Mouse (Mus musculus): ENCODE data around the gene C3ar1. TPM values are rescaled to one million over a fixed set of nuclear protein-coding genes. Genes with fewer than 3 reads are reported as not detected.
A peak's percentile ranks its signal among the peaks of the same experiment; 100 is the strongest.

The C3ar1 gene
- 1.4 and 2.1 TPM in 2 replicates for total RNA-seq (2021)
- long read RNA-seq, experiment 1, full-length matches to known transcripts: 2 of 2 reads
- long read RNA-seq, experiment 1, partial matches to known transcripts: 0 of 2 reads
- long read RNA-seq, experiment 1, other reads (novel, unspliced or antisense): 0 of 2 reads
- long read RNA-seq, experiment 2: 0 reads

DNA sequence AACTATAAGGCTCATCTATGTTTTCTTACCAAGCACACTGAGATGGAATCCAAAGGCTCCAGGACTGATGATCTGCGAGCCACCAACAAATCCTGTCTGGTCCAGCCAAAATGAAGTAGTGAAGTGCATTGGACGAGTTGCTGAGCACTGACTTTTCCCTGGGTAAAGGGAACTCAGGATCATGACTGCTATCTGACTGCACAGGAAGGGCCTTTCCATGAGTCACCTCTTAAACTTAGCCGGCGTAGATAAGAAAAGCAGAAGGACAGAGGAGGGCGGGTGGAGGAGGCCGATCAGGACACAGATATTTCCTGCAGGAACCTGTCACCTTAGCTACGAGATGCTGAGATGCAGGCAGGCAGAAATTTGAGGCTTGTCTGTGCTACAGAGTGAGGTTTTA lies at the start of gene C3ar1:
Gene C3ar1 (minus strand): TSS at position 207 of the 400 bp plus-strand sequence.
- peak; percentile 44 for DNase-seq

DNA sequence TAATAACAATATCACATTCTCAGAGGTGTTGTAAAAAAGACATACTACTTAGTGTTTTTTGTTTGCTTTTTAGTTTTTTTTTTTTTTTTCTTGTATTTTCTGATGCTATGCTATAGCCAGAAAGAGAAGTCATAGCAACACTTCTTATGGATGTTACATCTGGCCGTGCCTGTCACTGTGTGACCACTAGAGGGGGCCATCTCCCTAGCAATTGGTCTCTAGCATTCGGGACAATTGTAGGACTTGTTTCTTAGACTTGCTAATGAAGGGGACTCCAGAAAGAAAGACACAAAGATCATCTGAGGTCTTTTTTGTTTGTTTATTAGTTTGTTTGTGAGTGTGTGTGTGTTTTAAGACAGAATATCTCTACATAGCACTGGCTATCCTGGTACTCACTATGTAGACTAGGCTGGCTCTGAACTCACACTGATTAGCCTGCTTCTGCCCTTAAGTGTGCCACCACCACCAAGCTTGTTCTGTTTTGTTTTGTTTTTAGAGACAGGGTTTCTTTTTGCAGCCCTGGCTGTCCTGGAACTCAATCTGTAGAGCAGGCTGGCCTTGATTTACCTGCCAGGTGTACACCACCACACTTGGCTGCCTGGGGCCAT lies 36.6 kb upstream of the C3ar1 start:
- peak; percentile 78 for DNase-seq

DNA sequence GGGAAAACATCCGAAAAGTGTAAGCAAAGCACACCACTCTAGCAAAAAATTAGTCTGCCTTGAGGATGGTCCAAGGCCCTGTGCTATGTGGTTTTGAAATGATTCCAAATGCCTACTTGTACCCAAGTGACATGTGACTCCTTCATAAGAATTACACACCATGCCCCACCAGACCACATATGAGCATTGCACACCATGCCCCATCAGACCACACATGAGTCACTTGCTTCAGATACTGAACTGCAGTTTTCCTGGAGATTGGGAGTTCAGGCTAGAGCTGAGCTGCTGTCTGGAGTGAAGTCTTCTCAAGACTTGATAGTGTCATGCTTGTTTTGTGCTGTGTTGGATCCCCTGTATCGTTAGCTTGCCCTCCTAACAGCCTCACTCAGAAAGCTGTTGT lies 33.6 kb upstream of the C3ar1 start:
- DNase-seq: no peak

DNA sequence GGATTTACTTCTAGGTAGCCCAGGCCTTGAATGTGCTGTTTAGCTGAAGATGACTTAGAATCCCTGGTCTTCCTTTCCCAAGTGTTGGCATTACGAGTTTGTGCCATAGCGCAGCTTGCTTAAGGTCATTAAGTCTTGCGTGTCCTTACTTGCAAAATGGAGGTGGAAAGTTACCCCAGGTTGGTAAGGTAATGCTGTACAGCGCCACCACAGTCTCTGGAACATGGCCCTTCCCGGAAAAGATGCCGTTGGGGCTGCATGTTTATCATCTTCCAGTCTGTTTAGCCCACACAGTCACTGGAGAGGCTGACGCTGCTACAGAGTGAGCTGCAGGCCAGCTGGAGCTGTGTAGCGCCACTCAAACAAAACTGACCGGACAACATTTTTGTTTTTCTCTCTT lies 27.6 kb upstream of the C3ar1 start:
- no peak for DNase-seq

DNA sequence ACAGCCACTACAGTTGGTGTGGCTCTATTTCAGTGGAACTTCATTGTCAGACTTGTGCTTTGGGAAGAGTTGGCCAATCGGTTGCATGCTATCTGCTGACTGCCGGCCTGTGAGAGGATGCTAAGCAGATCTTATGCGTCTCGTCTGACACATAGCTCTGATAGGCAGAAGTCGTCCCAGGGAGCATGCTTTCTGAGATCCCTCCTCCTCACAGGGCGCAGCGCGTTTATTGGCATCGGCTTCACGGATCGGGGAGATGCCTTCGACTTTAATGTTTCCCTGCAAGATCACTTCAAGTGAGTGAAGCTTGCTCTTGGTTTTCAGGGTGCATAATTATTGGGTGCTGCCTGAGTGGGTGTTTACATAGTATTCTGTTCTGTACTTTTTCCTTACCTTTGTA lies 25.3 kb upstream of the C3ar1 start:
- no peak for DNase-seq

DNA sequence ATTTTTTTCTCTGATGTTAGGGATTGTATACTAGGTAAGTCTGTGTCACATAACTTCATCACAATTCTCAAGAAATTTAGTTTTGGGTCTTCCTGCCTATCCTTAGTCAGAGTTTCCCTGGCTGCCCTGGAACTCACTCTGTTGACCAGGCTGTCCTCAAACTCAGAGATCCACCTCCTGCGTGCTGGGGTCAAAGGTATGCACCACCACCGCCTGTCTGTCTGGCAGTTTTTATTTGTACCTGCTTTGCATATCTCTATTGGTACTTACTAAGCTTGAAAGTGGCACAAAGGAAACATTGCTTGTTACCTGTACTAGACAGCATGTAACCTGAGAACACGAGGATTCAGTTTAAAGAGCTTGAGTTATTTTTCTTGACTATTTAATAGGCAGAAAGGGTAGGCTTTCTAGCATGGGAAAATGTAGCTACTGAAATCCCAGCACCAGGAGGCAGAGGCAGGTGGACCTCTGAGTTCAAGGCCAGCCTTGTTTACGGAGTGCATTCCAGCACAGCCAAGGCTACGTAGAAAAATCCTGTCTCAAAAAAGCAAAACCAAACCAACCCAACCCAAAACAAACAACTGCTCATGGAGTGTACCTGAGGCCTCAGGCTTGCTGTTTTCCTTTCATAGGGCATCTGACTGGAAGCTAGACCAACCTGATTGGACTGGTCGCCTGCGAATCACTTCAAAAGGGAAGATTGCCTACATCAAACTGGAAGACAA lies 24.0 kb upstream of the C3ar1 start:
- no peak for DNase-seq

DNA sequence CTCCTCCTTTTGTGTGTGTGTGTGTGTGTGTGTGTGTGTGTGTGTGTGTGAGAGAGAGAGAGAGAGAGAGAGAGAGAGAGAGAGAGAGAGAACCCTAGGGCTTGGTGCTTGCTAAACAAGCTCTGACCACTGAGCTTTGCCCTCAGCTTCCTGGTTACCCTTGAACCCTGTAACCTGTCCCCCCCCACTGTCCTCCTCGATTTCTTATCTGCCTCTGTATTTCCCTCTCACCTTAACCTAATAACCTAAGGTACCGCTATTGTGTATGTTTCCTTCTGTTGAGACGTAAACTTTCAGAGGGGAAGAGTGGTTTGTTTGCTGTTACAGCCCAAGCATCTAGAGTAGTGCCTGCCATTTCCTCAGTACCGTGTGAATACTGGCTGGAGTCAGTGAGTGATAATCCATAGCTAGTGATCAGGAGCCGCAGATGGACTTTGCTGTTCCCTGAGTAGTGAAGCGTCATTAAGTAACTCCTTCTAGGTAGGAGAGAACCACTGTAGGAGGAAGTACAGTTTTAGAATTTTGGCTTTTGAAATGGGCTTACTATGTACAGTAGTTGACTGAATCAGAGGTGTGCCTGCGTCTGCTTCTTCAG lies 23.3 kb upstream of the C3ar1 start:
- no peak for DNase-seq

DNA sequence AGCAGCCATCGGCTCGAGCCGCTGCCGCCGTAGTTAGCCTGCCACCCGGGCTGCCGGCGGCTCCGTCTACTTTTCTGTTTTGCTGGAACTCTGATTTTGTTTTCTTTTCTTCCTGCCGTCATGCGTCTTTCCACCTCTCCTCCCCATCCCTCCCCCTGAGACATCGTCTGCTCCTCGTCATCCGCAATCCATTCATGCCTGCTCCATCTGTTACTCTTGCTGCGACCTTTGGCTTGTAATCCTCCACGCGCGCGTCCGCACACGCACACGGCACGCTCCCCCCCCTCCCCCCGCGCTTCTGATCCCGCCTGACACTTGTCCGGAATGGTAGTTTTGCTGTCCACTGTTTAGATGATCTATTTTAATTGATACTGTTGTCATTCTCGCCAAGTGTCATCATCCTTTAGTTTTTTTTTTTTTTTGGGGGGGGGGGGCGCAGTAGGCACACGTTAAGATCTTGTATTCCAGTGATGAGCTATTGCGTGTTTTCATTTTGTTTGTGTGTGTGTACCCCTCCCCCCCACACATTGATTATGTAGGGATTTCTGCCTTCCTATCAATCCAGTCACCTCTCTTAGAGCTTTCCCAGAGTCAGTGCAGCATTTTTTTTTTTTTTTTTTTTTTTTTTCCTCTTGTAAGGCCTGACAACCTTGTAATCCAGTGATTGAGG lies 18.9 kb upstream of the C3ar1 start:
- peak; percentile 63 for DNase-seq

DNA sequence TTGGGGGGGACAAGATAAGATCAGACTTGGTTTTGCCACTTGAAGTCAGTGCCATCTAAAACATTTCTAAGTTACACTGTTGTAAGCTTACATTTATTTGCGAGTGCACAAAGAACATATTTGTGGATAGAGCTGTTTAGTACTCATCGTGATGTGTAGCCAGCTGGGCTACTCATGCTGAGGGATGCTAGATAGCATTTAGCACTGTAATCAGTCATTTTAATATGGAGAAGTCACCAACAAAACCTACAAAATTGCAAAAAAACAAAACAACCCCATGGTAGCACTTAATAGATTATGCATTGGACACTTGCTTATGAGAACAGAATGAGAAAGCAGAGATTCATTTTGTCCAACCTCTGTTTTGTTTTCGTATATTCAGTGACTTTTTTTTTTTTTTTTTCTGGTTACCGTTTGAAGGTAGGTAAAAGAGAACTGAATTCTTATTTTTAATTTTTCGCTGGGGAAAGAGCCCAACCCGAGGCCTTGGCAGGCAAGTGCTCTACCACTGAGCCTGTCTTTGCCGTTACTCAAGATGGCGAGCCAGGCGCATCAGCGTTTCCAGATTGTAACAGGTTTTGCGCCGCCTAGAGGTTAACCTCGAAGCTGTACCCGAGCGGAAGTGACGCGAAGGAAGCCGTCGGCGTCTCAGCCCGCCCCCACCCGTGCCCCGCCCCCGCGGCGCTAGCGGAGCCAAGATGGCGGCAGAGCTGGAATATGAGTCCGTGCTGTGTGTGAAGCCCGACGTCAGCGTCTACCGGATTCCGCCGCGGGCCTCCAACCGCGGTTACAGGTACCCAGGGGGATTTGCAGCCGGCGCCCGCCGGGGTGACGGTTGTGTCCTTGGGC lies 18.1 kb upstream of the C3ar1 start, which contains the start of gene Necap1:
Gene Necap1 (plus strand): TSS at position 604 of the 849 bp plus-strand sequence.
- peak; percentile 98 for DNase-seq

DNA sequence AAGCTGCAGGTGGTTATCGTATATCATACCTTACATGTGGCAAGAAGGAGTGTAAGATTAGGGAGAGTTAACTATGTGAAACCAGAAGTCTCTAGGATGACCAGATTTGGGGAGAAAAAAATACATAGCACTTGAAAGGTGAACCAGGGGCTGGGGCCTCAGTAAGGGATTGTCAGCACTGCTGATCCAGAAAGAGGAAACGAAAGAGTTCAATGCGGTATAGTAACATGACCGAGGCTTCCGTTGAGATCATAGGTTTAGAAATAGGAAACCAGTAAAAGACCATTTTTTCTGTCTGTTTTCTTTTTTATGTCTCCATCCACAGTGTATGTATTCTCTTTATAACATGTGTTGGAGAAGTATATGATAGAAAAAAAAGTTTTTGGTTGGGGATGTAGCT lies 16.8 kb upstream of the C3ar1 start:
- DNase-seq: no peak

DNA sequence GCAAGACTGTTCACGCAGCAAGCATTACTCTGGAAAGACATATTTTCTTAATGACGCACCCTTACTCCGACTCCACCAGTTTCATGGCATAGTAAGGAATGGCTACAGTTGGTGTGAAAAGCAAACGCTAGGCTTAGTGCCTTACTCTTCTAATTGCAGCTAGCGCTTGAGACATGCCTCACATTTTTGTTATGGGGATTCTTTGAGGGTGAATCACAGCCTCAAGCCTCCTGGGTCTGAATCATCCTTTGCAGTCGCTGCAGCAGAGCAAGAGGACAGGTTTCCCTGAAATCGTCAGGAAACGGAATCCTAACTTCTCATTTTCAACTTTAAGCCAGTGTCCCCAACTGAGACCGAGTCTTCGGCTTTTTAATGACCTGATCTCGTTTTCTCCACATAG lies 13.9 kb upstream of the C3ar1 start:
- peak; percentile 16 for DNase-seq

DNA sequence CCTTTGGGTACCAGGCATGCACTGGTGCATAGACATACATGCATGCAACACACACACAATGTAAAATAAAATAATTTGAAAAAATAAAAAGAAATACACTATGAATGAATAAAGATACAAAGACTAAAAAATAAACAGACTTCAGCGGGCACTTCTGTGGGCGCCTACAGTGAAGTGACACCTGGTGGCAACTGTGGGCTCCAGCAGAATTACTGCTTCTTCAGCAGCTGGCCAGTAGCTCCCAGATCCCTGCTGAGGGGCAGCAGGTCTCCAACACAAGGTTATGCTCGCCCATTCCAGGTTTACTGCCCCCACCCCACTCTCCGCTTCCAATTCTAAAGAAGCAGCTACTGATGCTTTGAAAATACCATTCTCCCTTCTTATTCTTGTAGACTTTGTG lies 12.0 kb upstream of the C3ar1 start:
- peak; percentile 22 for DNase-seq

DNA sequence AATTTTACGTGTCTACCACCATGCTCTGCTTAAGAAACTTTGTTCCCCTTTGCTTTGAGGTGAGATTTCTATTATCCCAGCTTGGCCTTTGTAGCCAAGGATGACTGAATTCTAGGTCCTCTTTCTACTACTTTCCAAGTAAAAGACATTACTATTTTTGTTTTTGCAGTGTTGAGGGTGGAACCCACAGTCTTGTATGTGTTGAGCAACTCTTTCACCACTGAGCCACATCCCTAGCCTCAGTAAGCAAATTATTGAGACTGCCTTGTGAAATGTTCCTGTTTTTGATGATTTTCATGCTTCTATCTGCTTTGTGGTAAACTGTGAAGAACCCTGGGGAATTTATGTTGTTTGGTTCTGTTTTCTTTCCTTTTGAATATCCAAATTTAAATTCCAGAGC lies 6.9 kb upstream of the C3ar1 start:
- DNase-seq: no peak

DNA sequence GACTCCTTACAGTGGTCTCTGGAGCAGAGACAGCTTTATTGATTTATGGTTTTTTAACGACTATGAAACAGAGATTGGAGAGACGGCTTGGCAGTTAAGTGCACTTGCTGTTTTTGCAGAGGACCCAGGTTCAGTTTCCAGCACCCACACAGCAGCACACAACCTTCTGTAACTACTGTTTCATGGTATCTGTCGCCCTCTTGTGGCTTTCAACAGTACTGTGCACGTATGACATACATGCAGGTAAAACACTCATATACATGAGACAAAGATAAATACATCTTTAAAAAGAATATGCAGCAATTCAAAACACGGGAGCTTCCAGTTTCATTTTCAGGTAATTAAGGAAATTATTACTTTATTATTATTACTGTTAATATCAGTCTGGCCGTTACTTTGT lies 6.5 kb upstream of the C3ar1 start:
- no peak for DNase-seq

DNA sequence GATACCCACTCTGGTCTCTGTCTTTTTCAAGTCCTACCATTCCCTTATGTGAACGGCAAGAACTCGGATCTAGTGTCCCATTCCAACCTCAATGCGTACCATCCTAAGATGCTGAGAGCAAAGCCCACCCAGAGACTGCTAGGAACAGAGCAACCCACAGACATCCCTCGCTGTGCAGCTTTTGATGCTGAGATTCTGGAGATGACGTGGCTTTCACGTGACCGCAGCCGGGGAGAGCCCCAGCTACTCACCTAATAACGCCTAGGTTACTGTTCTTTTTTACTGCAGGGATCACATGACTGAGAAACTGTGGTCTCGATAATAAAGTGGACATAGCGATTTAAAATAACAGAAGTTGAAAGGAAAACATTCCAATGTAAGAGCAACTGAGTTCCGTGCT lies 1.4 kb downstream of the C3ar1 start:
- no peak for DNase-seq

DNA sequence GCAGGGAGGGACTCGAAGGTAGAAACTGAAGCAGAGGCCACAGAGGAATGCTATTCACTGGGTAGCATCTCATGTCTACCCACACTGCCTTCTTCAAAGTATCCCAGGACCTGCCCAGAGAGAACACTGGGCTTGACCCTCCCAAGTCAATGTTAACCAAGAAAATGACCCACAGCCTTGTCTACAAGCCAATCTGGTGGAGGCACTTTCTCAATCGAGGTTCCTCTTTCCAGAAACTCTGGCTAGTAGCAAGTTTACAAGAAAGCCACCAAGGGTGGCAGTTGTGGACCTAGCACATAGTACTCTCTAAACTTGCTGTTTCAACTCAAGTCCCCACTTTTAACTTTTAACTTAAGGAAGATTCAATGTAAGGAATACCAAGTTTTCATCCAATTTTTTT lies 3.3 kb downstream of the C3ar1 start:
- DNase-seq: no peak

DNA sequence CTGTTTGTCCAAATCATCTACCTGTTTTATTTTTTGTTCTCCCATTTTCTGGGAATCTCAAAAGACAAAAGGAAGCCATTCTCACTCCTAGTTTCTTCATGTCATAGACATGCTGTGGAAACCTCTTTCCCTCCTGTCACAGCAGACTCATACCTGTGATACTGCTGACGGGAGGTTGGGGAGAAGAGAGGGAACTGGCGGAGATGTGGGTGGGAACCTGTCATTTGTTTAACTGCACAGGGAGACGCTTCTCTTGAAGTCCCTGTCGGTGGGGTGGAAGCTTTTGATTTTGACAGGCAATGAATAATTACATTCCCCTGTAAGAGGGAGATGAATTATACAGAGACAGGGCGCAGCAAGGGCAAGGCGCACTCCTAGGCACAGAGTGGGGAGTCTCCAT lies 12.2 kb downstream of the C3ar1 start:
- DNase-seq: no peak

DNA sequence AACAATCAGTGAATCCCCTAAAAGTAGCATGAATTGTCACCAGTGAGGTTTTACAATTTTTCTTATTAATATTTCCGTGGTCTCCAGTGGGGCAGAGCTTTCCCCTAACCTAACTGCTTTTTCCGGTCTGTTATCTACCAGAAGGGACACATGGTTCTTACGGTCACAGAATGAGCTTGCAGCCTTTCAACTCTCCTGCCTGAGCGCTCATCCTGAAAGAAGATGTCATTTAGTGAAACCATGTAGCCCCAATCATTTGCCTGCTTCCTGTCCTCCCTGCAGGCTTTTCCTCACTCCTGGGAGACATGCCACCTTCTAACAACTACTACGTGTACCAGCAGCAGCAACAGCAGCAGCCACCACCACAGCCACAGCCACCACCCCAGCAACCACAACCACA lies 18.4 kb downstream of the C3ar1 start:
- no peak for DNase-seq

DNA sequence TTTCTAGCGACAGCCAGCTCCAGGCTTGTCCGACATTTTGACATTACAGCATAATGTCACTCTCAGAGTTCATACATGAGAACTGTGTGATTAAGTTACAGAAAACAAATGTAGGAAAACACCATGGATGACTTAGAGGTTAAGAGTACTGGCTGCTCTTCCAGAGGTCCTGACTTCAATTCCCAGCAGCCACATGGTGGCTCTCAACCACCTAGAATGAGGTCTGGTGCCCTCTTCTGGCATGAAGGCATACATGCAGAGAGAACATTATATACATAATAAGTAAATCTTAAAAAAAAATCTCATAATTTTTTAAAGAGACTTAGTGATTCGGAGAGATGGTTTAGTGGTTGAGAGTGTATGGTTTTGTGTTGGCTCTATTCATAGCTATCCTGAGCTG lies 19.0 kb downstream of the C3ar1 start:
- no peak for DNase-seq

DNA sequence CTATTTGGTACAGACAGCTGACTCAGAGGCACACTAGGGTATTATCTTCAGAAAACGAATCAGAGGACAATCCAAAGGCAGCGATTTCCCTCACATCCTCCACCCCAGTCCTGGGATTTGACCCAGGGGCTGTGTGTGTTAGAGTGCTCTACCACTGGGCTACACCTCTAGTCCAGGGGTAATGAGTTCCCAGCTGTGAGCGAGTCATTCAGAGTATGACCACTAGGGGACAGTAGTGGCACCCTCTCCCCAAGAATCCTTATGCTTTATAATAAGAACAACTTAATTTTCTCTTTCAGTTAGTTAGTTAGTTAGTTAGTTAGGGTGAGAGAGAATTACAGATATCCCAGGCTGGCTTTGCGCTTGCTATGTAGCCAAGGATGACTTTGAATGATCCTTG lies 21.6 kb downstream of the C3ar1 start:
- peak; percentile 60 for DNase-seq

DNA sequence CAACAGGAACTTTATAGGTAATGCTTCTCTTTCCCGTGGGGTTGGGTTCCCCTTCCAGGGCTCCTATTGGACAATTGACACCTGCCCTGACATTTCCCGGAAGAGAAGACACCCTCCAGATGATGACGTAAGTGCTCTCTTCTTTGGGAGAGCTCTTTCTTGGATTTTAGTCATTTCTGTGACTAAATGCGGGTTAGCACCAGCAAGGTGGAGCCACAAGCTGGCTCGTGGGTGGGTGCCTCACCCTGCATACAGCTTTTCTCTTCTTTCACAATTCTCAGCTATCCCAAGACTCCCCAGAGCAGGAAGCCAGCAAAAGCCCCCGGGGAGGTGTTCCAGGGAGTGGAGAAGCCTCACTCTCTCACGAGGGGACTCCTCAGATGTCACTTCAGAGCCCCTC lies 23.1 kb downstream of the C3ar1 start:
- no peak for DNase-seq

DNA sequence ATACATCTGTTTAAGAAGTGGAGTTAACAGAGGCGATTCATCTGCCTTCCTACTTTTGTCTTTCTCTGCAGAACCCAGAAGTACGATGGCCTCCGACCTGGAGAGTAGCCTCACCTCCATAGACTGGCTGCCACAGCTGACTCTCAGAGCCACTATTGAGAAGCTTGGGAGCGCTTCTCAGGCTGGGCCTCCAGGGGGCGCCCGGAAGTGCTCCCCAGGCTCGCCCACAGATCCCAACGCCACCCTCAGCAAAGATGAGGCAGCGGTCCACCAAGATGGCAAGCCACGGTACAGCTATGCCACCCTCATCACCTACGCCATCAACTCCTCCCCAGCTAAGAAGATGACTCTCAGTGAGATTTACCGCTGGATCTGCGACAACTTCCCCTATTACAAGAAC lies 27.9 kb downstream of the C3ar1 start:
- peak; percentile 63 for DNase-seq
